Mouse (Mus musculus): ENCODE results near the gene Haus3.

The Haus3 gene

GRCm38 (mm10) chr5:34168950-34169891 lies at the start of gene Haus3, which contains the start of gene Poln:
Gene Haus3, minus strand, starts transcription at chr5:34169527.
Gene Poln, minus strand, starts transcription at chr5:34169448.
- WGBS: under 1% methylated on average over 57 of the region's 57 CpGs

GRCm38 (mm10) chr5:34218672-34219071 lies 49.3 kb upstream of the Haus3 start:
- WGBS: 85% methylated on average over 5 of the region's 5 CpGs

- WGBS: 47% methylated on average over 9 of the region's 9 CpGs
Measured at GRCm38 (mm10) chr5:34217756-34218155, 48.4 kb upstream of the Haus3 start.

GRCm38 (mm10) chr5:34216025-34216424 lies 46.7 kb upstream of the Haus3 start:
- WGBS: 66% methylated on average over 7 of the region's 7 CpGs

GRCm38 (mm10) chr5:34213659-34214058 lies 44.3 kb upstream of the Haus3 start:
- WGBS: 79% methylated on average over 8 of the region's 8 CpGs

- WGBS: 0% methylated on average over 1 of the region's 1 CpGs
Measured at GRCm38 (mm10) chr5:34210279-34210678, 41.0 kb upstream of the Haus3 start.

- WGBS: 54% methylated on average over 3 of the region's 3 CpGs
Measured at GRCm38 (mm10) chr5:34207503-34207902, 38.2 kb upstream of the Haus3 start.

- 53% methylated on average over 2 of the region's 2 CpGs for WGBS
Measured at GRCm38 (mm10) chr5:34205788-34206187, 36.5 kb upstream of the Haus3 start.

GRCm38 (mm10) chr5:34204911-34205310 lies 35.6 kb upstream of the Haus3 start:
- 83% methylated on average over 2 of the region's 2 CpGs for WGBS

- WGBS: 70% methylated on average over 4 of the region's 4 CpGs
Measured at GRCm38 (mm10) chr5:34202006-34202405, 32.7 kb upstream of the Haus3 start.

- 42% methylated on average over 2 of the region's 2 CpGs for WGBS
Measured at GRCm38 (mm10) chr5:34201396-34201795, 32.1 kb upstream of the Haus3 start.

GRCm38 (mm10) chr5:34198615-34199014 lies 29.3 kb upstream of the Haus3 start:
- WGBS: 82% methylated on average over 6 of the region's 6 CpGs

- WGBS: 46% methylated on average over 4 of the region's 4 CpGs
Measured at GRCm38 (mm10) chr5:34197243-34197642, 27.9 kb upstream of the Haus3 start.

GRCm38 (mm10) chr5:34196423-34196822 lies 27.1 kb upstream of the Haus3 start:
- WGBS: 80% methylated on average over 7 of the region's 7 CpGs

- WGBS: 91% methylated on average over 12 of the region's 12 CpGs
Measured at GRCm38 (mm10) chr5:34195786-34196185, 26.5 kb upstream of the Haus3 start.

GRCm38 (mm10) chr5:34194975-34195662 lies 25.8 kb upstream of the Haus3 start:
- 50% methylated on average over 6 of the region's 6 CpGs for WGBS

- 22% methylated on average over 1 of the region's 1 CpGs for WGBS
Measured at GRCm38 (mm10) chr5:34194426-34194825, 25.1 kb upstream of the Haus3 start.

- 69% methylated on average over 4 of the region's 4 CpGs for WGBS
Measured at GRCm38 (mm10) chr5:34191843-34192242, 22.5 kb upstream of the Haus3 start.

- WGBS: 61% methylated on average over 4 of the region's 4 CpGs
Measured at GRCm38 (mm10) chr5:34191021-34191420, 21.7 kb upstream of the Haus3 start.

GRCm38 (mm10) chr5:34189521-34189920 lies 20.2 kb upstream of the Haus3 start:
- WGBS: 44% methylated on average over 1 of the region's 1 CpGs

- 60% methylated on average over 2 of the region's 2 CpGs for WGBS
Measured at GRCm38 (mm10) chr5:34188856-34189255, 19.5 kb upstream of the Haus3 start.

GRCm38 (mm10) chr5:34187601-34188316 lies 18.4 kb upstream of the Haus3 start, which contains the start of gene Mxd4:
Gene Mxd4, minus strand, starts transcription at chr5:34187720.
- under 1% methylated on average over 60 of the region's 60 CpGs for WGBS

Data from cerebral cortex, adult 2 months (tissue).